Mouse (Mus musculus) adrenal gland (tissue): ENCODE data around the gene Kdelr2.

ENCODE experiments used
- intact Hi-C: fragments of 180-260 bp; cut with DNase I; formaldehyde crosslinking; loops from one replicate; pipeline ENCODE4 v1.15.1; 2025

Kdelr2 gene

GRCm38 (mm10) chr5:143469628-143470027 is 66.0 kb downstream of the Kdelr2 start:
- intact Hi-C loops, result no loop called here

- intact Hi-C loops, result no loop called here
Measured at GRCm38 (mm10) chr5:143470421-143471164, 67.0 kb downstream of the Kdelr2 start.

- intact Hi-C loops, result no loop called here
Measured at GRCm38 (mm10) chr5:143471165-143471546, 67.5 kb downstream of the Kdelr2 start.
